Mouse (Mus musculus) MEL (cell line): Measurements from ENCODE around the gene Gosr2.

ENCODE experiments used
- CTCF ChIP-seq, 3 experiments: IDR thresholded peaks in 2 of 3; conservative IDR thresholded peaks in 1 of 3; 2 replicates each; pipeline ENCODE4 v1.5.1; 2011 to 2012; ENCODE audit warnings: low read length in 3 of 3, low read depth in 2 of 3, mild to moderate bottlenecking in 2 of 3, improper control_type of control experiment in 1 of 3, inconsistent platforms in 1 of 3, mixed read lengths in 1 of 3, moderate library complexity in 1 of 3; ENCODE audit not compliant: control insufficient read depth in 1 of 3, insufficient read depth in 1 of 3, poor library complexity in 1 of 3, severe bottlenecking in 1 of 3
- E2F4 ChIP-seq: IDR thresholded peaks from 2 replicates; pipeline ENCODE4 v1.6.1; 2011; ENCODE audit warnings: low read depth, low read length, improper control_type of control experiment, borderline replicate concordance
- ETS1 ChIP-seq: IDR thresholded peaks from 2 replicates; pipeline ENCODE4 v1.6.1; 2012; ENCODE audit warnings: low read depth, mild to moderate bottlenecking, inconsistent platforms, low read length, improper control_type of control experiment, moderate library complexity
- JUND ChIP-seq: IDR thresholded peaks from 2 replicates; pipeline ENCODE4 v1.6.1; 2011; ENCODE audit warnings: low read depth, mild to moderate bottlenecking, improper control_type of control experiment, low read length
- POLR2A ChIP-seq, 2 experiments: IDR thresholded peaks; 2 replicates each; pipeline ENCODE4 v1.6.1; 2011 to 2012; ENCODE audit warnings: low read length in 2 of 2, mild to moderate bottlenecking in 2 of 2, control low read depth in 1 of 2, improper control_type of control experiment in 1 of 2, low read depth in 1 of 2, moderate library complexity in 1 of 2; ENCODE audit not compliant: control insufficient read depth in 1 of 2, insufficient read depth in 1 of 2, poor library complexity in 1 of 2
- USF1 ChIP-seq: IDR thresholded peaks from 2 replicates; pipeline ENCODE4 v1.6.1; 2014; ENCODE audit warnings: low read depth, mild to moderate bottlenecking, inconsistent platforms, low read length, improper control_type of control experiment, moderate library complexity

DNA sequence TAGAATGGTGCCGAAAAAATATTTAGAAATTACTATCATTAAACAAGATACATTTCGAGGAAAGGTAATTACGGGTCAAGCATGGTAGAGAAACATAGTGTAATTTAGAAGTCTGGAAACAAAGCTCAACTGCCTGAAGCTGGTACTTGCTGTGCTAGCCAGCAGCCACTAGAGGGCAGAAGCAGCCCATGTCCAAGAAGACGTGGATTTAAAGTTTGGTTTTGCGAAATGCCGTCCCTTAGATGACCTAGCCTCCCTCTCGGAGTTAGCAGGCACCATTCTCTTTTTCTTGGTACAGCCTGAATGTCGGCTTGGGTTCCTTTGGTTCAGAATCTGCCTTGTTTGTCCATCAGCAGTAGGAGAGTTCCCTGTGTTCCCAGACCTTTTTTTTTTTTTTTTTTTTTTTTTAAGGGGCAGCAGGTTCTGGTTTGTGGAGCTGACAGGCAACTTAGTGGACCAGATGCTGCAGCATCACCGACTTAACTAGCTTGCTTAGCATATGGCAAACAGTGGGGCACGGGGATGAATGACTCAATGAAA, 58.2 kb downstream of the Gosr2 start:
- TF ChIP-seq POLR2A (IDR thresholded peaks at IDR 0.05; ENCODE audit: control insufficient read depth in 1 of 2, insufficient read depth in 1 of 2, low read depth in 1 of 2, low read length in 2 of 2, poor library complexity in 1 of 2) (no peak), E2F4 (no peak), USF1 (no peak), JUND (no peak), ETS1 (no peak), CTCF (IDR thresholded peaks at IDR 0.05 in 2 of 3, conservative IDR thresholded peaks at IDR 0.05 in 1 of 3; ENCODE audit: control insufficient read depth in 1 of 3, insufficient read depth in 1 of 3, low read depth in 2 of 3, low read length in 3 of 3, poor library complexity in 1 of 3, severe bottlenecking in 1 of 3) (peak; percentile 95 to 98 (median 96))
